Mouse (Mus musculus) activated CD4-positive, CD25-positive, alpha-beta regulatory T cell (primary cell): ENCODE measurements around the gene Adam21. TPM values are rescaled to one million over a fixed set of nuclear protein-coding genes. Genes with fewer than 3 reads are reported as not detected.

Source experiments
- polyA plus RNA-seq, 2 experiments: library from polyadenylated mRNA; unstranded; fragments of 100-300 nt; shearing (Covaris generic); gene quantifications; one replicate each; pipeline ENCODE4 v1.2.1; 2017

The Adam21 gene
- polyA plus RNA-seq = under 1 TPM; 0.30 to 0.34 TPM

GRCm38 (mm10) chr12:81568374-81568773 is at the start of gene Adam21:
Gene Adam21, minus strand, starts transcription at chr12:81568474.

GRCm38 (mm10) chr12:81594902-81595671 is 26.8 kb upstream of the Adam21 start, which contains the start of gene Med6:
Gene Med6, minus strand, starts transcription at chr12:81595008.

GRCm38 (mm10) chr12:81532316-81533028 is 35.8 kb downstream of the Adam21 start, which contains the start of the genes Gm20498 and Synj2bp:
Gene Gm20498, minus strand, starts transcription at chr12:81532905.
Gene Synj2bp, minus strand, starts transcription at chr12:81532911.

Other genes with a start within 250 kb of the Adam21 start
- not detected for gene Slc8a3, start 235.3 kb downstream of the Adam21 start, polyA plus RNA-seq
- gene Gm4787, start 189.0 kb downstream of the Adam21 start, polyA plus RNA-seq = under 1 TPM in 1 of 2 experiments, not detected in 1; 0.99 TPM
- gene Adam4, start 146.5 kb downstream of the Adam21 start, polyA plus RNA-seq = 1 to 10 TPM in 1 of 2 experiments, under 1 TPM in 1; 0.36 to 1.0 TPM
- gene Cox16, start 83.3 kb downstream of the Adam21 start, polyA plus RNA-seq = 100 to 1,000 TPM; 161 to 216 TPM
- 10 to 100 TPM in 1 of 2 experiments, 1 to 10 TPM in 1; 9.9 to 12.3 TPM for gene Gm20498, start 35.6 kb downstream of the Adam21 start, polyA plus RNA-seq
- gene Synj2bp, start 35.6 kb downstream of the Adam21 start, polyA plus RNA-seq = 10 to 100 TPM; 42.5 to 57.7 TPM
- 10 to 100 TPM; 15.3 to 22.9 TPM for gene Med6, start 26.5 kb upstream of the Adam21 start, polyA plus RNA-seq
- under 1 TPM in 1 of 2 experiments, not detected in 1; 0.18 TPM for gene Ttc9, start 62.8 kb upstream of the Adam21 start, polyA plus RNA-seq
- under 1 TPM; 0.08 to 0.74 TPM for gene Map3k9, start 212.7 kb upstream of the Adam21 start, polyA plus RNA-seq